Mouse (Mus musculus) midbrain, embryonic 14.5 days (tissue): Measurements from ENCODE around the gene Ddx11. TPM values are rescaled to one million over a fixed set of nuclear protein-coding genes. Genes with fewer than 3 reads are reported as not detected.

Experiments
- ATAC-seq: fragments of 200-750 bp; cut with Nextera tagmentation; 2 replicates; pipeline ENCODE4 v1.8.0; 2017; ENCODE audit warnings: moderate number of reproducible peaks, moderate library complexity; ENCODE audit not compliant: low FRiP score, low TSS enrichment
- DNase-seq: peaks from one replicate; pipeline ENCODE4 v3.0.0-alpha.2; 2015
- H3K27ac ChIP-seq: fragments of 300-500 bp; sonication (generic); replicated peaks from 2 replicates; pipeline ENCODE4 v1.5.1; 2014; ENCODE audit warnings: mild to moderate bottlenecking, low read depth, low read length, moderate library complexity
- H3K27me3 ChIP-seq: fragments of 300-500 bp; sonication (generic); 2 replicates; pipeline ENCODE4 v1.6.1; 2014; ENCODE audit warnings: low read length, control low read depth, mixed read lengths; ENCODE audit not compliant: control insufficient read depth, insufficient read depth
- H3K36me3 ChIP-seq: fragments of 300-500 bp; sonication (generic); 2 replicates; pipeline ENCODE4 v1.6.1; 2014; ENCODE audit warnings: low read length, control low read depth; ENCODE audit not compliant: control insufficient read depth, insufficient read depth
- H3K4me1 ChIP-seq: fragments of 300-500 bp; sonication (generic); 2 replicates; pipeline ENCODE4 v1.6.1; 2014; ENCODE audit warnings: mild to moderate bottlenecking, antibody characterized with exemption, low read length, control low read depth; ENCODE audit not compliant: control insufficient read depth, insufficient read depth
- H3K4me2 ChIP-seq: fragments of 300-500 bp; sonication (generic); 2 replicates; pipeline ENCODE4 v1.6.1; 2014; ENCODE audit warnings: mild to moderate bottlenecking, low read length, moderate library complexity
- H3K4me3 ChIP-seq: fragments of 300-500 bp; sonication (generic); replicated peaks from 2 replicates; pipeline ENCODE4 v1.5.1; 2014; ENCODE audit warnings: low read depth, low read length
- H3K9ac ChIP-seq: fragments of 300-500 bp; sonication (generic); replicated peaks from 2 replicates; pipeline ENCODE4 v1.6.1; 2014; ENCODE audit warnings: mild to moderate bottlenecking, low read length, moderate library complexity
- H3K9me3 ChIP-seq: fragments of 300-500 bp; sonication (generic); 2 replicates; pipeline ENCODE4 v1.6.1; 2016; ENCODE audit warnings: low read length, control low read depth, mixed read lengths; ENCODE audit not compliant: control insufficient read depth
- WGBS: fragments of 180-500 bp; shearing (Covaris S2); extraction: QIAGEN DNeasy Blood & Tissue Kit; methylation state at CpG from one replicate; pipeline ENCODE4 v1.1.7; 2014; 5-methylcytosine and 5-hydroxymethylcytosine counted together
- polyA plus RNA-seq: library from polyadenylated mRNA; unstranded; fragments of >200 nt; fragmentation: Nextera tagmentation; extraction: Ambion mirVana; gene quantifications from 2 replicates; pipeline ENCODE4 v1.2.1, GENCODE M21; 2014

Ddx11 gene
- polyA plus RNA-seq, 1 experiment from 2014 or later, result 4.8 TPM

DNA sequence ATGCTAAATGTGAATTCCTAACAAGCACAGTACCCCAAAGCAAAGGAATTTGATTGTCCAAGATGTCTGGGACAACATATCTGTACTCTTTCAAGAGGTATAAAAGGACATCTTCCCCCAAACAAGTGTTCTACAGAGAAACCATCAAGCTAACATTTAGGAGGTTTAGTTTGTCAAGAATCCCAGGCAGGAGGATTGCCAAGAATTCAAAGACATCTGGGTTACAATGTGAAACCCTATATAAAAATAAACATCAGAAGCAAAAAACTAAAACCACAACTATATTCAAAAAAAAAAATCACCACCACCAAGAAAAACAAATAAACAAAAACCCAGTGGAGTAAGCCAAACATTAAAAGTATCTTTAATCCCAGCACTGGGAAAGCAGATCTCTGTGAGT is 33.1 kb upstream of the Ddx11 start:
- Histone ChIP-seq H3K36me3 (peaks cover 33% of the 10 kb centered on the region), H3K27me3 (no peaks in the 10 kb centered on the region), H3K9ac (no peak overlapping the region), H3K4me1 (no peaks in the 10 kb centered on the region), H3K27ac (no peak overlapping the region), H3K9me3 (no peaks in the 10 kb centered on the region), H3K4me2 (no peak overlapping the region), H3K4me3 (no peak overlapping the region)
- no peak for ATAC-seq
- no peak for DNase-seq

DNA sequence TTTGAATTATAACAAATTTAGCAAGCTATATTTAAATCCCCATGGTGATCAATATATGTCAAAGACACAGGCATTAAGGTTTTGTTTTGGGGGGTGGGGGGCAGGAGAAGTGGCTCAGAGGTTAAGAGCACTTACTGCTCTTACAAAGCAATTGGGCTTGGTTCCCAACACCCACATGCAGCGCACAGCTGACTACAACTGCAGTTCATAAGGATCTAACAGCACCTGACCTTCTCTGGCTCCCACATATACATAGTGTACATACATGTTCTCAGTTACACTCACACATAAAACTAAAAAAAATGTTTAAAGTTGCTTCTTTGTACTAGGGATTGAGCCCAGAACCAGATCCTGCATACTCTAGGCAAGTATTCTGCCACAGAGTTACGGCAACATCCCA is 31.9 kb upstream of the Ddx11 start:
- no peaks in the 10 kb centered on the region for H3K27me3 ChIP-seq
- peaks cover 24% of the 10 kb centered on the region for H3K36me3 ChIP-seq
- H3K4me2 ChIP-seq, result no peak overlapping the region
- H3K4me3 ChIP-seq, result no peak overlapping the region
- H3K4me1 ChIP-seq, result no peaks in the 10 kb centered on the region
- ATAC-seq (no peak), DNase-seq (no peak)
- no peak overlapping the region for H3K27ac ChIP-seq
- no peak overlapping the region for H3K9ac ChIP-seq
- no peaks in the 10 kb centered on the region for H3K9me3 ChIP-seq
- WGBS, result 88% methylated on average over 2 of the region's 2 CpGs

DNA sequence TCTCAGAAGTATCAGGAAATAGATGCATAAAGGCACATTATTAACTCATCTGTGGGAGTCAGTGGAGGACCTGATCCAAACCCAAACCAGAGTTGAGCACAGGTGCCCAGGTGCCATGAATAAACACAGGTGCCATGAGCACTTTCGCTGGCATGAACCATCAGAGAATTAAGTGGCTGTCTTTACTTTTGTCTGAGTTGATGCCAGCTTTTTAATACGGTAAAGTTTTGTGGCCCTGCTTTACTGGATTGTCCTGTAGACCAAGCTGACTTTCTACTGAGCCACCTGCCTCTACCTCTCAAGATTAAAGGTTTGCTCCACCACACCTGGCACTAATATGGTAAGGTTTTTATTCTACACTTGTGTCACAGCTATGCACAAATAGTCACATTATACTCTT is 31.3 kb upstream of the Ddx11 start:
- Histone ChIP-seq H3K4me1 (no peaks in the 10 kb centered on the region), H3K36me3 (peaks cover 23% of the 10 kb centered on the region), H3K4me2 (no peak overlapping the region), H3K4me3 (no peak overlapping the region), H3K27ac (no peak overlapping the region), H3K27me3 (no peaks in the 10 kb centered on the region), H3K9ac (no peak overlapping the region), H3K9me3 (no peaks in the 10 kb centered on the region)
- ATAC-seq, result no peak
- DNase-seq, result no peak
- WGBS, result 99% methylated on average over 2 of the region's 2 CpGs

DNA sequence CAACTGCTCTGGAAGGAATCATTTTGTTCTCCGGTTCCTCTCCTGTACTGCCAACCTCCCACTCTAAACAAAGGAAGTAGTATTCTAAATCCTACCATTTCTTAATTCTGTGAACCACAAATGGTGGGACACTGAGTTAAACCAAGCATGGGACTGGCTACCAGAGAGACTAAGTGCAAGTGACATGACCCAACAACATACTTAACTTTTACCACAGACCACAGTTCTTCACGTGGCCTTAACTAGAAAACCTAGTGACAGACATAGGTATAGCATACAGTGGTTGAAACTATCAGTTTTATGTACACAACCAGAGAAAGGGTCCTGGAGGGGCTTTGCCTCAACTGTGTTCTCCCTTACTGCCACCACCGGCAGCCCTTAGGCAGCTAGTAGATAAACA is 30.7 kb upstream of the Ddx11 start:
- H3K9me3 ChIP-seq, result no peaks in the 10 kb centered on the region
- no peak for ATAC-seq
- no peak overlapping the region for H3K4me3 ChIP-seq
- H3K4me1 ChIP-seq, result no peaks in the 10 kb centered on the region
- H3K4me2 ChIP-seq, result no peak overlapping the region
- H3K27me3 ChIP-seq, result no peaks in the 10 kb centered on the region
- H3K36me3 ChIP-seq, result peaks cover 17% of the 10 kb centered on the region
- DNase-seq, result no peak
- WGBS, result 90% methylated on average over 3 of the region's 3 CpGs
- H3K27ac ChIP-seq, result no peak overlapping the region
- H3K9ac ChIP-seq, result no peak overlapping the region

DNA sequence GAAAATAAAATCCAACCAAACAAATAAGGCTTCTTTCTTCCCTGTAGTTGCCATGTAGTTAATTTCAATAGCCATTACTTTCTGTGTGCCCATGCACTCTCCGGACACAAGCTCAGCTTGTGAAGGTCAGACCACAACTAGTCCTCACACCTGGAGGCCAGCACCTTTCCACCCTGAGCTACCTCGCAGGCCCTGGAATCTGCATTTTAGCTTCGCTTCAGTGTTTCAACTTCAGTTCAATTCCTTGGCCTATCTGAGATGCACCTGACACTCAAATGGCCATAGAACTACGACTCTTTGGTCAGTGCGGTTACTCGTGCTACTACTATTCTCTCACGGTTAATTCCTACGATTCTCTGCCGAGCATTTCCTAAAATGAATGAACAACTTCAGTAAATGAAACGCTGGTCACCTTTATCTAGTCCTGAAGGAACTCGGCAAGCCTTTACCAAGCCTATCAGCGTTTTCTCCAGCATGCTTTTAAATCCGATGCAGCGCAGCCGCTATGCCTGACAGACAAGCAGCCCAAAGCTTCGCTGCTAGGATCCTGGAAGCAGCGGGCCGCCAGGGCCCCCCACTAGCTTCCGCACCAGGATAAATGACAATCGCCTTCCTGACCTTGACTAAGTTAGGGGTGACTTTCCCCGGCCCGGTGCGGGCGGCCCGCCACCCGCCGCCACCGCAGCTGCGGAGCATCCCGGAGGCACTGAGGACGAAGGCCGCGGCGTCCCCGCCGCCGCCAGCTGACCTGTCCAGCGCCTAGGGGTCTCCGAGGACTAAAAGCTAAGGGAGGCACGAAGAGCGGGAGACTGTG is 22.5 kb upstream of the Ddx11 start:
- H3K9ac ChIP-seq, result peak overlapping the region; percentile 96
- ATAC-seq (no peak; the same call in 1 of the 2 replicates), DNase-seq (peak; percentile 65)
- H3K9me3 ChIP-seq, result no peaks in the 10 kb centered on the region
- H3K27ac ChIP-seq, result peak overlapping the region; percentile 93
- H3K4me1 ChIP-seq, result peaks cover 15% of the 10 kb centered on the region
- no peaks in the 10 kb centered on the region for H3K36me3 ChIP-seq
- H3K4me3 ChIP-seq, result peak overlapping the region; percentile 95
- peak overlapping the region; percentile 77 for H3K4me2 ChIP-seq
- WGBS, result under 1% methylated on average over 41 of the region's 41 CpGs
- no peaks in the 10 kb centered on the region for H3K27me3 ChIP-seq

DNA sequence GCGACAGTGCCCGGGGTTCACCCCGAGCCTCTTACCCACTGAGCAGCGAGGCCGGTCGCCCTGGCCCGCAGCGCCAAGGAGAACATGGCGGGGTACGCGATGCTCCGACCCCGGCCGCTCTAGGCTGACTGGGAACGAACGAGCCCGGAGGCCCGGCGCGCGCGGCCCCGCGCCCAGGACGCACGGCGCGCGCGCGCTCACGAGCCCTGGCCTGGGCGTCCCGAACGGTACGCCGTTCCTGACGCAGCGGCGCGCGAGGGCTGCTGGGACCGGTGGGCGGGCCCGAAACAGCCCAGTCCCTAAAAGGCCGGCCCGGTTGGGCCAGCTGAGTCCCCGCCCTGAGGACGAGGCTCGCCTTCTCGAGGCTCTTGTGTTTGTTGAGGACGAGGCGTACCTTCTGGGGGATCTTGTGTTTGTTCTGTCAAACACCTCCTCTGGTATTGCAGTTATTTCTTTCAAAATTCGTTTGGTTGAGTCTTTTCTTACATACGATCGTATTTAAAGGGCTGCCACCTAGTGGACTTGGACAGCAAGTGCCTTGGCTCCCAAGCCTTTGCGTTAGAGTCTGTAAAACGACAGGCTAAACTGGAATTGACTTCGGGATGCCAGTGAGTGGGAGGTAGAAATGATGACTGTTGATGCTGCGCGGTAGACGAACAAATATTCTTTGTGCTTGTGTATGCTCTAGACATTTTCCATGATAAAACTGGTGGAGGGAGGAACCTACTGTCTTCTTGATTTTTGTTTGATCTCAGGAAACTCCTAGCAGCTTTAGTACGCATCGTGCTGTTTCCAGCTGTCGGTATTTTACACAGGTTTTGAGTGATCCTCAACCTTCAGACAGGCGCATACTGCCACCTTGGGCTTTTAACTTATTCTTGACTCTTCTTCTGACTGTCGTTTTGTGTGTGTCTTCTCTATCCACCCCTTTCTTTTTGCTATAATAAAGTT is 21.7 kb upstream of the Ddx11 start, which contains the start of gene Ndufv2:
Ndufv2 (minus strand) TSS at position 180 of the 951 bp plus-strand sequence.
- no peaks in the 10 kb centered on the region for H3K36me3 ChIP-seq
- H3K27me3 ChIP-seq, result no peaks in the 10 kb centered on the region
- H3K4me2 ChIP-seq, result peak within 1 kb of the TSS; percentile 77
- peaks cover 15% of the 10 kb centered on the region for H3K4me1 ChIP-seq
- peak within 1 kb of the TSS; percentile 95 for H3K4me3 ChIP-seq
- peak; percentile 98 for ATAC-seq
- peak within 1 kb of the TSS; percentile 96 for H3K9ac ChIP-seq
- under 1% methylated on average over 67 of the region's 67 CpGs for WGBS
- no peaks in the 10 kb centered on the region for H3K9me3 ChIP-seq
- DNase-seq, result peak; percentile 100
- H3K27ac ChIP-seq, result peak within 1 kb of the TSS; percentile 93

DNA sequence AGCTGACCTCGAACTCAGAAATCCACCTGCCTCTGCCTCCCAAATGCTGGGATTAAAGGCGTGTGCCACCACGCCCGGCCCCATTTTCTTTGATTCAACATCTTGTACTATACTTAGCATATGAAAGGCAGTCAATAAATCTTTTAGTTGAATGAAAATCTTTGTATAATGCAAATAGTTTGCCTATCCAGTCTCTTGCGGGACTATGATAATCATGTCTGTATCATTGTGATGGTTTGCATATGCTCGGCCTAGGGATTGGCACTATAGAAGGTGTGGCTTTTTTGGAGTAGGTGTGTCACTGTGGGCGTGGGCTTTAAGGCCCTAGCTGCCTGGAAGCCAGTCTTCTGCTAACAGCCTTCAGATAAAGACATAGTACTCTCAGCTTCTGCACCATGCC is 19.2 kb upstream of the Ddx11 start:
- no peak overlapping the region for H3K4me3 ChIP-seq
- ATAC-seq (no peak), DNase-seq (no peak)
- 77% methylated on average over 7 of the region's 7 CpGs for WGBS
- no peak overlapping the region for H3K4me2 ChIP-seq
- no peak overlapping the region for H3K9ac ChIP-seq
- H3K27me3 ChIP-seq, result no peaks in the 10 kb centered on the region
- peaks cover 11% of the 10 kb centered on the region for H3K4me1 ChIP-seq
- no peak overlapping the region for H3K27ac ChIP-seq
- H3K9me3 ChIP-seq, result no peaks in the 10 kb centered on the region
- no peaks in the 10 kb centered on the region for H3K36me3 ChIP-seq

DNA sequence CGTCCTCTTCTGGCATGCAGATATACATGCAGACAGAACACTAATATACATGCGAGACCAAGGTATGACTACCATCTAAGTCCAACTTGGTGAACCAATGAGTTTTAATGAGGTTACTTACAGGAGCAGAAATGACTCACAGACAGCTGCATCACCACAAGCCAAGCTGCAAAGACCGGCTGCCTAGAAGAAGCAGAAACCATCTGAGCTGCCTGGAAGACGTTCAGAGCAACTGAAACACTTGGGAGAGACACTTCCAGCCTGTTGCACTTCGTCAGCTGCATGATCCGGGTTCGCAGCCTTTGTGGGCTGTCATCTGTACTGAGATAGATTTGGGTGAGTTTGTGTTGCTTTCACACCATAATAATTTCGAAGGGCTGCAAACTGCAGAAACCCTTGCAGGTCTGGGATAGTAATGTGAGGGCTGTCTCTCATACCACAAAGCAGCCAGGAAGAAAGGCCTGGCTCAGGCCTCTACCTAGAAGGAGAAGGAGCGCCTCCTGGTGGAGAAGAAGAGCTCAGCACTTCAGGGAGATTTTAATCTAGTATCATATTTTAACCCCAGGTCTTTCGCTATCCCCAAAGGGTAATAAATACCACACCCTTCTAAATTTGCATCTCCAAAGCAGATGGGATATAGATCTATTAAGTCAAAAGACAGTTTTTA is 16.6 kb upstream of the Ddx11 start:
- no peaks in the 10 kb centered on the region for H3K27me3 ChIP-seq
- H3K4me1 ChIP-seq, result 0 out of 2 replicates have a peak, but pooled peaks cover 4% of the 10 kb centered on the region
- H3K9me3 ChIP-seq, result no peaks in the 10 kb centered on the region
- no peak overlapping the region for H3K4me2 ChIP-seq
- ATAC-seq (no peak), DNase-seq (peak; percentile 90)
- H3K27ac ChIP-seq, result no peak overlapping the region
- WGBS, result 51% methylated on average over 10 of the region's 10 CpGs
- H3K4me3 ChIP-seq, result no peak overlapping the region
- H3K36me3 ChIP-seq, result no peaks in the 10 kb centered on the region
- no peak overlapping the region for H3K9ac ChIP-seq
